Mouse (Mus musculus): ENCODE results near the gene Tmed8.

- TF ChIP-seq CTCF (IDR thresholded peaks at IDR 0.05; ENCODE audit: extremely low read depth, insufficient read length, insufficient replicate concordance, low read depth, low read length) = no peak
- TF ChIP-seq POLR2A (IDR thresholded peaks at IDR 0.05; ENCODE audit: low read depth, low read length) = no peak
These were observed 39.4 kb downstream of the Tmed8 start for GRCm38 (mm10) chr12:87160815-87161214.
